Mouse (Mus musculus) cerebellum, adult 18-20 months (tissue): Measurements from ENCODE around the gene Hist1h4a.

Experiments used
- DNase-seq, 2 experiments: peaks; one replicate each; pipeline ENCODE4 v3.0.0; 2021

Hist1h4a gene

DNA sequence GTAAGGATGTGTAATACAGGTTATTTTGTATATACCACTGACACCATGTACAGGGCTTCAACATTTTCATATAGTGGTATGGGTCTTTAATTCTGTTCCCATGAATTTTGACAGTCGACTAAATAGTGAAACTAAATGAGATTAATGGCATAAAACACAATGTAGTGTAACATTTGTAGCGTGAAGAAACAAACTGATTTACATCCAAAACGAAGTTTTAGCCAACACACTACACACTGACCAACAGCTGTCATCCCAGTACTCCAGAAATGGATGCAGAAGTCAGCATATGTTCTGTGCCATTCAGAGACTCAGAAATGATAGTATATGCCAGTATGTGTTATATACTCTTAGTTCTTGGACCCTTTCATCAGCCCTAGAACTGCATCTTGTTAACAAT is 3.1 kb downstream of the Hist1h4a start:
- no peak for DNase-seq

DNA sequence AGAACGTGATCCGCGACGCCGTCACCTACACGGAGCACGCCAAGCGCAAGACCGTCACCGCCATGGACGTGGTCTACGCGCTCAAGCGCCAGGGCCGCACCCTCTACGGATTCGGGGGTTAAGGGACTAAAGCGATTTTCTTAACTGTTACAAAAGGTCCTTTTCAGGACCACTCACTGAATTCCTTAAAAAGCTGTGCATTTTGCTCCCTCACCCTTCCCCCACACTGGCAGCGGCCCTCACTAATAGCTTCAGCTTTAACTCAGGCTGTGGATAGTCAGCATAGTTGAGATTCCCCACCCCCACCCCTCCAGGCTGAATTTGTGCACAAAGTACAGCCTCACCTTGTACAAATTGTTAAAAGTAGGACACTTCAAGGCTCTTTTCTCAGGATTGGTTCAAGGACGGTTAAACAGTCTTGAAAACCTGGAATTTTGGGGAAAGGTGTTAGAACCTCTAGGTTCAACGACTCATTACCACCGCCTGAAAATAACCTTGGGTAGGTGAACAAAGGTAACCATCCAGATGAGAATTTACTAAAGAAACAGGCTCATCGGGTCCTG is 3.7 kb downstream of the Hist1h4a start:
- DNase-seq = no peak

DNA sequence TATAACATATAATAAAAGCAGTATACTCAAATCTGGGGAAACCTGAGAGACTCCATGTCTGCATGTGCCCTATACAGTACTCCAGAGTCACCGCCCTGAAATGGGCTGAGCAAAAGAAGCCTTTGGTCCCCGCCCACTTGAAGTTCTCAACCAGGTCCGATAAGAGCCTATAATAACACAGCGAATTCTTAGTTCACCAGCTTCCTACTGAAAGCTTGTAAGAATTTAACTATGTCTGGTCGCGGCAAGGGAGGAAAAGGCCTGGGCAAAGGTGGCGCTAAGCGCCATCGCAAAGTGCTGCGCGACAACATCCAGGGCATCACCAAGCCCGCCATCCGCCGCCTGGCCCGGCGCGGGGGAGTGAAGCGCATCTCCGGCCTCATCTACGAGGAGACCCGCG is 4.2 kb downstream of the Hist1h4a start, which contains the start of gene Hist1h4b:
Gene Hist1h4b, plus strand, starts transcription at position 224 of the 400 bp plus-strand sequence.
- peak; percentile 78 to 86 for DNase-seq

DNA sequence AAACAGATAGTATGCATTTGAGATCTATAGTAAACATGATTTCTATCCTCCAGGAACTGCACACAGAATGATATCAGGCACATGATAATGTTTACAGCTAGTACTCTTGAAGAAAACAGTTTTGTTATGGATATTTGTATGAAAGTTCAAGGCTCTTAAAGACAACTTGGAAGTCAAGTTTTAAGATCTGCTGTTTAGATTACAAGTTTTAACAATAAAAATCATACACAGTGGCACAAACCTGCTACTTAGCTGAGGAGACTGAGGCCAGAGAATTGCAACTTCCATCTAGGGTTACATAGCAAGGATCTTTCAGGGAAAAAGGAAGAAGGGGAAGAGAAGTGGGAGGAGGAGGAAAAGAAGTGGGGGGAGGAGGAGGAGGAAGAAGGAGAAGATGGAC is 6.0 kb downstream of the Hist1h4a start:
- DNase-seq = no peak

DNA sequence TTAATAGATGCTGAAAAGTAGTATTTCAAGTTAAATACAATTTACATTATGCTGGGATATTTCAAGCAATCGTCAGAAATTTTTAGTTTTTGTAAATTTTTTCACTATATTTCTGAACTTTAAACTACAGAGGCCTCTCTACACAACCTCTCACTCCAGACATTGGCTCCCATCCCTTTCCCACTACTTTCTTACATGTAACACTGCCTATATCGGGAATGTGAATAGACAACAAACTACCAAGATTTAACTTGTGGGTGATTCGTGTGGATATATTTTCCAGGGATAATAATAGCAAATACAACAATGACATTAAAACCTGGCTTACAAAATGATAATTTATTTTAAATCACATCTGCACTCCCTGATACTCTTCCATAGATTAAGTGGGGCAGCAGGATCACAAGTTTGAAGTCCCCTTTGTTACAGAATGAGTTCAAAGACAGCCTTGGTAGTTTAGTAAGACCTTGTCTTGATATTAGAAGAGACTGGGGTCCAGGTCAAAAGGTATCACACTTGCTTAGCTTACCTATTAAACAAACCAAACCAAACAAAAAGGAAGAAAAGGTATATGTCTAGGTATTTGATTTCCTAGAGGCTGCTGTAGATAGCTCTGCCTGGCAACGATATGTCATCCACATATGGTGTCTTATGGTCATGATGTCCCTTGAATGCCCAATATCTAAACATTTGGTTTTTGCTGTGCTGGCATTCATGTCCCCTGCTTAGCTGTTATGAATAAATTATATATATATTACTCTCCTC is 7.5 kb downstream of the Hist1h4a start:
- no peak for DNase-seq

DNA sequence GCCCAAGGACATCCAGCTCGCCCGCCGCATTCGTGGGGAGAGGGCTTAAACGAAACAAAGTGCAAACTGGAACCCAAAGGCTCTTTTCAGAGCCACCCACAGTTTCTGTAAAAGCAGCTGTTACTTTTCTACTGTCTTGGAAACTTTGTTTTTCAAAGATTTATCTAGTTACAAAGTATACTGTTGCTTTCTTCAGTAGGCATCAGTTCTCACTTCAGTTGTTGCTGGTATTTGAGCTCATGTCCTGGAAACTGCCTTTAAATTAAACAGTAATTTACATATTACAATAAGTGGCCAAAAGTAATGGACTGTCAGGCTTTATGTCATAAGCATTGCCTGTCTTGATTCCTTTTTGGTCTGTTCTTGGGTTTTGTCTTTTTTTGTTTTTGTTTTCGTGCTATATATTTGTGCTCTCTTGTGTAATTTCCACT is 8.3 kb downstream of the Hist1h4a start:
- DNase-seq = no peak

DNA sequence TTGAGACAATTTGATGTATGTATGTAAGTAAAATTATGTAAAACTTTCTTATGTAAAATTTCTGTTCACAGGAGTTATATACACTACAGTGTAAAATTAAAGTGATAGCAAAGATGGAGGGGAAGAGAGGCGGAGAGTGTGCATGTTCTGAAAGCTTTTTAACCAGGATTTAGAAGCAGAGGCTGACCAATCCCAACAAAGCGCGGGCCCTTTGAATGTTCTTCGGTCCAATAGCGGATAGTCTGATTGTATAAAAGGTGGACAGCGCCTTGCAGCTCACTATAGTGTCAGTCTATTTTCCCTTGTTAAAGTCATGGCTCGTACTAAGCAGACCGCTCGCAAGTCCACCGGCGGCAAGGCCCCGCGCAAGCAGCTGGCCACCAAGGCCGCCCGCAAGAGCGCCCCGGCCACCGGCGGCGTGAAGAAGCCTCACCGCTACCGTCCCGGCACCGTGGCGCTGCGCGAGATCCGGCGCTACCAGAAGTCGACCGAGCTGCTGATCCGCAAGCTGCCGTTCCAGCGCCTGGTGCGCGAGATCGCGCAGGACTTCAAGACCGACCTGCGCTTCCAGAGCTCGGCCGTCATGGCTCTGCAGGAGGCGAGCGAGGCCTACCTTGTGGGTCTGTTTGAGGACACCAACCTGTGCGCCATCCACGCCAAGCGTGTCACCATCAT is 8.8 kb downstream of the Hist1h4a start, which contains the start of gene Hist1h3b:
Gene Hist1h3b, plus strand, starts transcription at position 201 of the 675 bp plus-strand sequence.
- DNase-seq = peak; percentile 71

DNA sequence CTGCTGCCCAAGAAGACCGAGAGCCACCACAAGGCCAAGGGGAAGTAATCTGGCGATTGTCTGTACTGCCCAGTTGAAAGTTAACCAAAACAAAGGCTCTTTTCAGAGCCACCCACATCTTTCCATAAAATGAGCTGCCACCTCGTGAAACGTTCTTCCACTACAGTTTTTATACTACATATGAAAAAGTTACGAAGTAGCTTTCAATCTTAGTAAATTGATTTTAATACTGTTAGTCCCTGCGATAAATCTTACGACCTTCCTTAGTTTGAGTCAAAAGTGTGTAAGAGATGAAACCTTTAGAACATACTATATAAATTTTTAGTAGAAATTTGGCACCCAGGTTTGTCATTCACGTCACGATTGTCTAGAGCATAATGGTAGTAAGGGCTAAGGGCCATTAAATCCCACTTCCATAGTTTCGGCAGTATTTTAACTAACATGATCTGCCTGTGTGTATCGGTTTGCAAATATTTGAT is 9.5 kb downstream of the Hist1h4a start:
- no peak for DNase-seq

DNA sequence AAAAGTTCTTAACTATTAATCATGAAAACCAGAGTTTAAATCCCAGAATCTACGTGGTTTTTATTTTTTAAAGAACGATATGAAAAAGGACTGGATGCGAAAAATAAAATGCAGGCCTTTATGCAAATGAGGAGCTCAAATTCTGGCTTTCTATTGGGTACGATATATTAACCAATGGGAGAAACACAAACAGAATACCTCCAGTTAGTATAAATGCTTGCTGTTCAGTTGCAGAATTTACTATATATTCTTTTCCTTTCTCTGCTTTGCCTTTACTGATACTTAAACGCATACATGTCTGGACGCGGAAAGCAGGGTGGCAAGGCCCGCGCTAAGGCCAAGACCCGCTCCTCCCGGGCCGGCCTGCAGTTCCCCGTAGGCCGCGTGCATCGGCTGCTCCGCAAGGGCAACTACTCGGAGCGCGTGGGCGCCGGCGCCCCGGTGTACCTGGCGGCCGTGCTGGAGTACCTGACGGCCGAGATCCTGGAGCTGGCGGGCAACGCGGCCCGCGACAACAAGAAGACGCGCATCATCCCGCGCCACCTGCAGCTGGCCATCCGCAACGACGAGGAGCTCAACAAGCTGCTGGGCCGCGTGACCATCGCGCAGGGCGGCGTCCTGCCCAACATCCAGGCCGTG is 10.1 kb downstream of the Hist1h4a start, which contains the start of gene Hist1h2ab:
Gene Hist1h2ab, plus strand, starts transcription at position 288 of the 639 bp plus-strand sequence.
- DNase-seq = peak; percentile 12 to 63

DNA sequence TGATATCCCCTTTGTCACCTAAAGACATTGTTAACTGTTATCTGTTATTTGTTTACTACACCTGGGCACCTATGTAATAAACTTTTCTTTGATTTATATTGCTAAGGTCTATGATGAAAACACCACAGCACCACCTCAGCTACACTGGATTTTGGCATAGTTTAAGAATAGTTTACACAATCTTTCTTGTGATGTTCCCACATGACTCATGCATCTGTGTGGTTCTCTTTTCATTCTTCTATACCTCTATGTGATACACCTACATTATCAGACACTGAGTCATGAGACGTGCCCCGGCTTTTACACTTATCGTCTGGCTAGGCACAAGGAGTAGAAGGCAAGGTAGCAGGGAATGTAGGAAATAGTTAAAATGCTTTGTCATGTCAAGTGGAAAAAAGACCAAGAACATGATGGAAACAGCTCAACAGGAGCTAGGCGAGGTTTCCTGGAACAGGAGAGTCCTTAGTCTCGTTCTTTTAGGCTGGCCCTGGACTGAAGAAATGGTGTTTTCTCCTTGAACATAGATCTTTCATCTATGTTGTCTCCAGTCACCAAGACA is 11.4 kb downstream of the Hist1h4a start:
- DNase-seq = no peak

DNA sequence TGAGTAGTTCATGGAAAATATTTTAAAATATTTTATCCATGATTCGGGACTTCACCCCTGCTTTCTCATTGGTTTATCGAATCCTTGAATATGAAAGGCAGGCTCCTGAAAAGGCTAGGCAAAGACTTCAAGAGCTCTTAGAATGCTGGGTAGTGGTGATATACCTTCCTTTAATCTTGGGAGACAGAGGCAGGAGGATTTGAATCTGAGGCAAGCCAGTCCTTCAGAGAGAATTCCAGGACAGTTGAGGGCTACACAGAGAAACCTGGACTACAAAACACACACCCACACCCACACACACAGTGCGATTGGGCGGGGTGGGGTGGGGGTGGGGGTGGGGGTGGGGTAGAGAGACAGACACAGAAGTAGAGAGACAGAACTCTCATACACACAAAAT is 13.1 kb downstream of the Hist1h4a start:
- no peak for DNase-seq

DNA sequence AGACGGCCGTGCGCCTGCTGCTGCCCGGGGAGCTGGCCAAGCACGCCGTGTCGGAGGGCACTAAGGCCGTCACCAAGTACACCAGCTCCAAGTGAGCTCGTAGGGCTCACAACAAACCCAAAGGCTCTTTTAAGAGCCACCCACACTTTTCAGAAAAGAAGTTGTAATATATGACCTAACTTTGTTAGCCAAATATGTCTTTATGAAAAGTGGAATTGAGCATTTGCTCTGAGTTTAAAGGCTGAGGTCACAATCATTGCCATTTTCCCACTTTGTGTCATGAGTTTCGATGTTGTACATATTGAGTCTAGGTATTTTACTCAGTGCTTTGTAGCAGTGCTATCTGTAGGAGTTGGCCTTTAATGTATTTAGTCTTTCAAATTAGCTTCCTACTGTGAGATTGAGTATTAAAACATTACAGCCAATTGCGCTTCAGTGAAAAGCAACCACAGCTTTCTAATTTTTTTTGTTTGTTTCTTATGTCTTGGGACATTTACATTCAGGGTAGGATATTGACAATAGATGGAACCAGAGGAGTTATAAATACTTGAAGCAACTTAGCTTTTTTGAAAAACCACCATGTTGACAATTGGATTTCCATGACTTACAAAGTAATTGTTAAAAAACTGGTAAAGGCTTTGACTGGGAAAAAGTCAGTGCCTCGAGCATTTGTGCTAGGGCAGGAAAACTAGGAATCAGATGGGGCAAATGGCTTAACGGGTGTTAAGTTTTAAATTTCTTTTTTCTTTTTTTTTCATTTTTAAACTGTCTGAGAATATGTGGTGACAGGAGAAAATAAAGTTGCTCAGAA is 13.7 kb downstream of the Hist1h4a start:
- peak in 1 of 2 experiments; percentile 26 for DNase-seq

DNA sequence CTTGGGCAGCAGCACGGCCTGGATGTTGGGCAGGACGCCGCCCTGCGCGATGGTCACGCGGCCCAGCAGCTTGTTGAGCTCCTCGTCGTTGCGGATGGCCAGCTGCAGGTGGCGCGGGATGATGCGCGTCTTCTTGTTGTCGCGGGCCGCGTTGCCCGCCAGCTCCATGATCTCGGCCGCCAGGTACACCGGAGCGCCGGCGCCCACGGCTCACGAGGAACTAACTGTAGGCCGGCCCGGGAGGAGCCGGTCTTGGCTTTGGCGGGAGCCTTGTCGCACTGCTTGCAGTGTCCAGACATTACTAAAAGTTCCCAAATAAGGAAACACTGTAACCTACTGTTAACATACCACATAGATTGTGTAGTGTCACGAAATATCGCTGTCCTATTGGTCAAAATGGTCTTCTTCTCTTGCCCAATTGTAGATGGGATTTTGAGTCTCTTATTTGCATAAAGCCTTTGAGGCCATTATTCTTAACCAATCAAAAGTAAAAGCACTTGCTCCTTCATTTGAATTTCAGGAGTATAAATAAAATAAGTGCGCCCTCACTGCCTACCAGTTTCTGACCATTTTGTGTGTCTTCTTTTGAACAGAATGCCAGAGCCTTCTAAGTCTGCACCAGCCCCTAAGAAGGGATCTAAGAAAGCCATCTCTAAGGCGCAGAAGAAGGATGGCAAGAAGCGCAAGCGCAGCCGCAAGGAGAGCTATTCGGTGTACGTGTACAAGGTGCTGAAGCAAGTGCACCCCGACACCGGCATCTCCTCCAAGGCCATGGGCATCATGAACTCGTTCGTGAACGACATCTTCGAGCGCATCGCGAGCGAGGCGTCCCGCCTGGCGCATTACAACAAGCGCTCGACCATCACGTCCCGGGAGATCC is 14.6 kb downstream of the Hist1h4a start, which contains the start of gene Hist1h2bb:
Gene Hist1h2bb, plus strand, starts transcription at position 534 of the 880 bp plus-strand sequence.
- peak; percentile 56 to 76 for DNase-seq

DNA sequence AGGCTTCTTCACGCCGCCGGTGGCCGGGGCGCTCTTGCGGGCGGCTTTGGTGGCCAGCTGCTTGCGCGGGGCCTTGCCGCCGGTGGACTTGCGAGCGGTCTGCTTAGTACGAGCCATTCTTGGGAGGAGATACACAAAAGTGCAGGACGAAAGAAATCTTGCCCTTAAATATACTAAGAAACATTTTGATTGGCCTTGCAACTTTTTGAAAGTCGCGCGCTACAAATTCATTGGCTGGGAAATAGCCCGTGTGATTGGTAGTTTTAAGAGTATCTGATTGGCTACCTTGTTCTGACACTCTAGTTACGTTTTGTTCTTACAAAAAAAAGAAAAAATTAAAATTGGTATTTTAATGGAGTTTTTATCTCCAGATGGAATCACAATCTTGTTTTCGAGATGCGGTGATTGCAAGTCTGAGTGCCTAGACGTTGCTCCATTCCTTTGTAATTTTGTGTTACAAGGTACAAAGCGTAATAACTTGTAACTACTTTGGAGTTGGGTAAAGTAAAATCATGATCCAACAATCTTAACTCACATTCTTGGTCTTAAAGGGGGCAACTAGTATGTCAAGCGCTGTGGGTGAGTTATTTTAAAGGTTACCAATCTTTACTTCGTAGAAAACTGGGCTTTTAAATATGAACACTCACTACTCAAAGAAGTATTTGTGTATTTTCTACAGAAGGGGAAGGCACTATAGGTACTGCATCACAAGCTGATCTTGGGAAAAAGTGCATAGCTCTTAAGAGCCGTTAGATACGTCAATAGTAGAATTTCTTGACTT is 15.5 kb downstream of the Hist1h4a start, which contains the start of gene Hist1h3c:
Gene Hist1h3c, minus strand, starts transcription at position 222 of the 781 bp plus-strand sequence.
- DNase-seq = peak; percentile 76 to 81

DNA sequence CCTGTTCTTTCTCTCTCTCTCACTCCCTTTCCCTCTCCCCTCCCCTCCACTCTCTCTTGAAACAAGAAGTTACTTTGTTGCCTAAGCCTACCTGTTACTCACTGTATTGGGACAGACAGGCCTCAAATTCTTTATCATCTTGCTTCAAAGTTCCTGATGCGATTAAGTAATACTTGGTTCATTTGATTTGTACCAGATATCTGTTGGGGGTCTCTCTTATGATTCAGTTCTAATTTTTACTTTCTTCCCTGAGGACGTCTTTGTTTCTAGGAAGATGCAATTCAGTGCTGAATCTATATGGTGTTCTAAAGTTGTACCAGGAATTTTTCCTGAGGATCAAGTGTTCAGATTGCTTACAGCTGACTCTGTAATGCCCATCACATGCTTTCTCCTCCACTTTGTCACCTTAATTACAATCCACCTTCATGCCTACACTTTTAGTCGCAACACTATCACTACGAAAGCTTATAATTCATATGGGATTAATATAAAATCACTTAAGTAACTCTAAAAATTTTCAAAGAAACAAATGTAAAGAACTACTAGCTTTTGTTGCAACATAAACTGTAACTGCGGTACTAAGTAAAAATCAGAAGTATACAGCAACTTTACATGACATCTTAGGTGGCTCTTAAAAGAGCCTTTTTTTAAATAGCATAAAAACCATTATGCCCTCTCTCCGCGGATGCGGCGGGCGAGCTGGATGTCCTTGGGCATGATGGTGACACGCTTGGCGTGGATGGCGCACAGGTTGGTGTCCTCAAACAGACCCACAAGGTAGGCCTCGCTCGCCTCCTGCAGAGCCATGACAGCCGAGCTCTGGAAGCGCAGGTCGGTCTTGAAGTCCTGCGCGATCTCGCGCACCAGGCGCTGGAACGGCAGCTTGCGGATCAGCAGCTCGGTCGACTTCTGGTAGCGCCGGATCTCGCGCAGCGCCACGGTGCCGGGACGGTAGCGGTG is 16.3 kb downstream of the Hist1h4a start:
- no peak for DNase-seq

DNA sequence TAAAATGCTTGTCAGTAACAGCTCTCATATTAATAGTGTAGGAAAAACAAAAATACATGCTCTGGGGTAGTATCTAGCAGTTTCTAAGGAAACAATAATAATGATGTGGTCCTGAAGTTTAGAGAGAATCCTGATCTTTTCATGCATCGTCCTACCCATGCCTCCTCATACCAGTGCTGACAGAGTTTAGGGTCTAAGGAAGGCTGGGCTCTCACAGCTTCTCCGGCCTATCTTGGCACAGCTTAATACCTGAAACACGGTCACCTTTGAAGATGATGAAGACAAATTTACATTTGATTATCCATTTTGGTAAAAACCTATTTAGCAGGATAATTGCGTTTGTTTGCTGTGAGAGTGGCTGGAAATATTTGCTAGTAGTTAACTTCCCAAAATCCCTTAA is 17.1 kb downstream of the Hist1h4a start:
- DNase-seq = no peak

DNA sequence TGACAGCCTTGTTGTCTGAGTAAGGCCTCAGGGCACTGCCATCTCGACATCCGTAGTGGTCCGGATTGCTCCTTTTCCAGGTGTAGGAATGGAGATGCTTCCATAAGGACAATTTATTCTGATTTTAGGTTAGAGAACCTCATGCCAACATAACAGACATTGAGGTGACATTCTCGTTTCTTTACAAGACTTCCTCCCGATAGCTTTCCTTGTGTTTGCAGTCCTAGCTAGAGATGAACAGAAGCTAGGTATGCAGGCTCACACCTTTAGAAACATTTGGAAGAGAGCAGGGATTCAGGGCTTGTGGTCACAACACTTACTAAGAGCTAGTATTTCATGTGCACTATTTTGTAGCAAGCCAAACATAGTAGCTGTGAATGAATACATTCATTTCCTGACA is 17.8 kb downstream of the Hist1h4a start:
- DNase-seq = no peak

DNA sequence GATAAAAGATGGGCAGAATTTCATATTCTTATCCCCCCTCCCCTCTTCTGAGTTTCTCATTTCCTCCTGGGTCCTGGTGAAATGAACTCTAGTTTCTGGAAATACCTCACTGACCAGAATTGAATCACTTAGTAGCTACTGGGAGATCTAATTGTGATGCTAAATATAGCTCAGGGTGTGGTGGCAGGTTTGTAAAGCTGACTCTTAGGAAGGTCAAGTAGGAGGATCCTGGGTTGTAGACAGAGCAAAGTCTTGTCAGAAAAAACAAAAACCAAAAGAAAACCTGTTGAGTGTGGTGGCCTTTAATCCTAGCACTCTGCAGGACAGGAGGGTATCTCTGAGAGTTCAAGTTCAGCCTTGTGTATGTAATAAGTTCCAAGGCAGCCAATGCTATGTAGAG is 19.0 kb downstream of the Hist1h4a start:
- DNase-seq = no peak

DNA sequence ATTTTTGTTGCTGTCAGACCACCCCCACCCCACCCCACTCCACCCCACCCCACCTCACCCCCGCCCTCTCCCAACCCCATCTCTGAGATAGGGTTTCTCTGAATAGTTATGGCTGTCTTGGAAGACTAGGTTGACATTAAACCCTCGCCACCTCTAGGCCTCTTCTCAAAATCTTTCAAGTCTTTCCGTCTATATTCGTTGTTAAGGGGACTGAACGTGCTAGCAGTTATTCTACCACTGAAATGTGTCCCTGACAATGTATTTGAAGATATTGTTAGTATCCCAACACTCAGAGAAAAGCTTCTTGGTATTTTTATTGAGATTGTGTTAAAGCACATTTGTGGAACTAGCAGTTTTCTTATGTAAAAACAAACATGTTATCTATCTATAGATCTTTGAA is 20.1 kb downstream of the Hist1h4a start:
- no peak for DNase-seq
